Mouse (Mus musculus) bone marrow, adult 2 months (tissue): ENCODE results near the gene Mlh1.

ENCODE experiments used
- CTCF ChIP-seq: fragments of 200-500 bp; IDR thresholded peaks from 2 replicates; pipeline ENCODE4 v1.5.1; 2011; ENCODE audit warnings: low read length, control low read depth; ENCODE audit not compliant: control insufficient read depth, insufficient read depth
- POLR2A ChIP-seq: fragments of 200-500 bp; IDR thresholded peaks from 2 replicates; pipeline ENCODE4 v1.6.1; 2011; ENCODE audit warnings: low read depth, mild to moderate bottlenecking, control low read depth, low read length, borderline replicate concordance; ENCODE audit not compliant: control insufficient read depth

DNA sequence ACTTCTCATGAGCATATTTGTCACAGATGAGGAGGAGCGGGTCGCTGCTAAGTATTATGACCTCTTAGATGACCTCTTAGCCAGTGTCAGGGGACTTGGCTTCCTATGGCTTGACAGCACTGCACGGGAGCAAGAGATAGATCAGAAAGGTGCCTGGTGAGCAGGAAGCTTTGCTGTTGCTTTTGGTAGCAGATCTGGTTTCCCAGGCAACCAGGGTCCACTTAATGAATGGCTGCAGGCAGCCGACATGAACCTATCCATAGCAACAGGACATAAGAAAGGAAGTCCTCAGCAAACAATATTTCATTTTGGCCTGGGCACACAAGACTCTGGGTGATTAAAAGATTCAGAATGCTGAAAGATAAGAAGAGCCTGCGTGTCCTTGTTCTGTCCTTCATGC is 14.1 kb upstream of the Mlh1 start:
- no peak for TF ChIP-seq POLR2A
- TF ChIP-seq CTCF = no peak
